26 mouse cellular contexts compared by ENCODE assay signal in genomic region chr11:30364993-30365392, GRCm38 (mm10).
DNase-seq lines count a peak whose midpoint lies in the region; ATAC-seq lines count a peak whose summit lies in the region.
"Had no signal": no experiment of that assay in that cellular context is flagged by ENCODE, and none has a peak within 500 bp of the region (broad histone marks: within the 10 kb centered on the region; RNA-seq: fewer than 3 reads in every experiment).

No protein-coding gene starts in this region.

- intact Hi-C loops in gastrocnemius, postnatal 14 days (cut with DNase I; ENCODE audit: low total_unique reads): no loop called here
- intact Hi-C loops in heart, postnatal 36 days (cut with DNase I): loop anchor here (2.0 to 5.0 kb wide), 5 partner anchors 38 to 203 kb away; partner anchors contain the start of genes 4930505A04Rik and Sptbn1

- DNase-seq in gastrocnemius, postnatal 25 days: peak; percentile 36
- no peak for DNase-seq in gastrocnemius, postnatal 14 days
- DNase-seq in kidney, postnatal 14 days: peak; percentile 13
- DNase-seq in heart, adult 9 months (ENCODE audit: low spot score in 2 of 2): peak; percentile 80 to 88
- peak; percentile 20 to 45 for DNase-seq in heart, postnatal 36 days
- no peak for DNase-seq in cerebellum, postnatal 36 days
- no peak for DNase-seq in lung, postnatal 4 days
- DNase-seq: adrenal gland, postnatal 14 days; B cell, adult 2 months; cerebellum, adult 9-10 months; layer of hippocampus, postnatal 36 days; lung, adult 18-20 months; lung, postnatal 14 days; midbrain, embryonic 14.5 days; right cerebral cortex, postnatal 25 days had no signal

- no peak overlapping the region for H3K27ac ChIP-seq in kidney, embryonic 15.5 days
- H3K27ac ChIP-seq: embryonic facial prominence, embryonic 10.5 days; forebrain, embryonic 15.5 days; heart, embryonic 13.5 days; hindbrain, postnatal 0 days; liver, embryonic 12.5 days; neural tube, embryonic 12.5 days had no signal

- no peak overlapping the region for H3K4me2 ChIP-seq in kidney, embryonic 15.5 days
- H3K4me2 ChIP-seq: forebrain, embryonic 15.5 days; heart, embryonic 13.5 days; liver, embryonic 12.5 days; neural tube, embryonic 12.5 days had no signal

- WGBS in kidney, embryonic 15.5 days: 63% methylated on average over 3 of the region's 3 CpGs

- peaks cover 6% of the 10 kb centered on the region; the same call in 1 of the 2 replicates for H3K4me1 ChIP-seq in kidney, embryonic 15.5 days
- H3K4me1 ChIP-seq: forebrain, embryonic 15.5 days; heart, embryonic 13.5 days; liver, embryonic 12.5 days; neural tube, embryonic 12.5 days had no signal

- H3K27me3 ChIP-seq in kidney, embryonic 15.5 days: no peaks in the 10 kb centered on the region
- H3K27me3 ChIP-seq: CH12.LX; forebrain, embryonic 15.5 days; heart, embryonic 13.5 days; liver, embryonic 12.5 days; neural tube, embryonic 12.5 days; Patski had no signal

- no peak overlapping the region for H3K9ac ChIP-seq in kidney, embryonic 15.5 days
- H3K9ac ChIP-seq: forebrain, embryonic 15.5 days; heart, embryonic 13.5 days; liver, embryonic 12.5 days; neural tube, embryonic 12.5 days had no signal

- H3K9me3 ChIP-seq in kidney, embryonic 15.5 days (replicated peaks): no peaks in the 10 kb centered on the region
- H3K9me3 ChIP-seq: embryonic facial prominence, embryonic 10.5 days; forebrain, embryonic 15.5 days; G1E; heart, embryonic 13.5 days; liver, embryonic 12.5 days; neural tube, embryonic 12.5 days had no signal

- H3K4me3 ChIP-seq in kidney, embryonic 15.5 days (replicated peaks): no peak overlapping the region
- H3K4me3 ChIP-seq: embryonic facial prominence, embryonic 10.5 days; forebrain, embryonic 15.5 days; heart, embryonic 13.5 days; liver, embryonic 12.5 days; neural tube, embryonic 12.5 days had no signal

- H3K36me3 ChIP-seq in kidney, embryonic 15.5 days: no peaks in the 10 kb centered on the region
- H3K36me3 ChIP-seq: embryonic facial prominence, embryonic 10.5 days; forebrain, embryonic 15.5 days; G1E; heart, embryonic 13.5 days; liver, embryonic 12.5 days; neural tube, embryonic 12.5 days had no signal

- no peak for ATAC-seq in kidney, embryonic 15.5 days (replicated peaks; ENCODE audit: low FRiP score)
- ATAC-seq: forebrain, embryonic 15.5 days; hindbrain, postnatal 0 days; intestine, embryonic 16.5 days; liver, embryonic 12.5 days; Patski had no signal

Comparison
In these comparisons a context has a peak if more than half of its experiments do, and no peak if none do; other contexts are left out.
1. DNase-seq: peak in gastrocnemius, postnatal 25 days (single experiment), kidney, postnatal 14 days (single experiment), heart, adult 9 months (2 of 2) and heart, postnatal 36 days (2 of 2); none in gastrocnemius, postnatal 14 days (single experiment), cerebellum, postnatal 36 days (0 of 2) and lung, postnatal 4 days (0 of 2).